Mouse (Mus musculus) neural tube, postnatal 0 days (tissue): ENCODE data around the gene Tmem168. TPM values are rescaled to one million over a fixed set of nuclear protein-coding genes. Genes with fewer than 3 reads are reported as not detected.

Source experiments
- polyA plus RNA-seq: library from polyadenylated mRNA; unstranded; fragments of >200 nt; fragmentation: Nextera tagmentation; extraction: Ambion mirVana; gene quantifications from 2 replicates; pipeline ENCODE4 v1.2.1, GENCODE M21; 2015

Gene Tmem168
- polyA plus RNA-seq = 13.7 and 15.3 TPM in 2 replicates

DNA sequence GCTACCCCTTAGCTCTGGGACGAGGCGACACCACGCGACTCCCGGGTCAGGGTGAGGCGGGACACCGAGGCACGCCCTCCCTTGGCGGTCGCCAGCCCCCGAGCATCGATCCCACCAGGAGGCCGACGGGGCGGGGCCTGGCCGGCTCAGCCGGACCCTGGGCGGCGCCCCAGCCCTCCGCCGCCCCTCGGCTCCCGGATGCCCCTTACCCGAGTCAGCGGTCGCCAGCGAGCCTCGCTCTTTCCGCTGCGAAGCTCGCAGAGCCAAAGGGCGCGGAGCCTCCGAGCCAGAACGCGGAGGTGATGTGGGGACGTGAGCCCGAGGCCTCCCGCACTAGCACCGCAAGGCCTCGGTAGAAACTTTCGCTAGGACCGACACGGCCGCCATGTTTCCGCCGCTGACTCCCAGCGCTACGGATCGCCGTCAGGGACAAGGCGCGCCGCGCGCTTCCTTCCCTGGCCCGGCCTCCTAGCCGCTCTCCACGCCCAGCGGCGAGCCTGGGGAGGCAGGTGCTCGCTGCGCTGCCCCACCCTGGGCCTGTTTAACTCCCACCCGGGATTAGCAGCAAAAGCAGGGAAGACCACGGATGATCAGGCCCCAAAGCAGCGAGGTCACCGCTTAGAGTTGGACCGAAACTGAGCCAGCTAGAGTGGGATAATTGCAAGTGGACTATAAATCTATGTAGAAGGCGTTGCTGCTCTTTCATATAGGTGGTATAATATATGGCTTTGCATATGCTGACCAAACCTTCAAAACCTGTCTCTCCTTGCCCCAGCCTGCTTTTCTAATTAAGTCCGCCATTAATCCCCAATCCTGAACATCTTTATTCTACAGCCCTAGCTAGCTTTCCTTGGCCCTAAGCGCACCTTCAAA lies at the start of gene Tmem168:
Gene Tmem168 (minus strand): TSS at position 480 of the 873 bp plus-strand sequence.

Other genes starting within 250 kb of the Tmem168 start
- 15.2 and 15.6 TPM in 2 replicates for gene Bmt2, start 69.9 kb upstream of the Tmem168 start, polyA plus RNA-seq
- 90.9 and 91.6 TPM in 2 replicates for gene Gpr85, start 231.8 kb upstream of the Tmem168 start, polyA plus RNA-seq